Mouse (Mus musculus) limb, embryonic 12.5 days (tissue): Measurements from ENCODE around the gene Pex13. TPM values are rescaled to one million over a fixed set of nuclear protein-coding genes. Genes with fewer than 3 reads are reported as not detected.

ENCODE experiments used
- ATAC-seq: fragments of 200-750 bp; cut with Nextera tagmentation; 2 replicates; pipeline ENCODE4 v1.8.0; 2017; ENCODE audit warnings: low read depth, moderate TSS enrichment; ENCODE audit not compliant: insufficient number of reproducible peaks, insufficient read depth, low FRiP score, low TSS enrichment
- H3K27ac ChIP-seq: fragments of 300-500 bp; sonication (generic); 2 replicates; pipeline ENCODE4 v1.5.1; 2016; ENCODE audit warnings: mild to moderate bottlenecking, moderate library complexity
- H3K27me3 ChIP-seq: fragments of 300-500 bp; sonication (generic); 2 replicates; pipeline ENCODE4 v1.6.1; 2016; ENCODE audit warnings: mild to moderate bottlenecking, moderate library complexity
- H3K36me3 ChIP-seq: fragments of 300-500 bp; sonication (generic); 2 replicates; pipeline ENCODE4 v1.6.1; 2016; ENCODE audit warnings: mild to moderate bottlenecking, moderate library complexity
- H3K4me1 ChIP-seq: fragments of 300-500 bp; sonication (generic); replicated peaks from 2 replicates; pipeline ENCODE4 v1.6.1; 2016
- H3K4me2 ChIP-seq: fragments of 300-500 bp; sonication (generic); 2 replicates; pipeline ENCODE4 v1.6.1; 2016; ENCODE audit warnings: mild to moderate bottlenecking, moderate library complexity
- H3K4me3 ChIP-seq: fragments of 300-500 bp; sonication (generic); replicated peaks from 2 replicates; pipeline ENCODE4 v1.5.1; 2016; ENCODE audit warnings: mild to moderate bottlenecking
- H3K9ac ChIP-seq: fragments of 300-500 bp; sonication (generic); replicated peaks from 2 replicates; pipeline ENCODE4 v1.6.1; 2016; ENCODE audit warnings: mild to moderate bottlenecking, moderate library complexity
- H3K9me3 ChIP-seq: fragments of 300-500 bp; sonication (generic); 2 replicates; pipeline ENCODE4 v1.6.1; 2016; ENCODE audit warnings: mild to moderate bottlenecking, moderate library complexity
- WGBS: fragments of 180-500 bp; shearing (Covaris S2); methylation state at CpG from one replicate; pipeline ENCODE4 v1.1.7; 2016; 5-methylcytosine and 5-hydroxymethylcytosine counted together
- polyA plus RNA-seq: library from polyadenylated mRNA; unstranded; fragments of >200 nt; fragmentation: Nextera tagmentation; extraction: Ambion mirVana; gene quantifications from 2 replicates; pipeline ENCODE4 v1.2.1, GENCODE M21; 2016

The Pex13 gene
- polyA plus RNA-seq = 47.9 and 49.7 TPM in 2 replicates

DNA sequence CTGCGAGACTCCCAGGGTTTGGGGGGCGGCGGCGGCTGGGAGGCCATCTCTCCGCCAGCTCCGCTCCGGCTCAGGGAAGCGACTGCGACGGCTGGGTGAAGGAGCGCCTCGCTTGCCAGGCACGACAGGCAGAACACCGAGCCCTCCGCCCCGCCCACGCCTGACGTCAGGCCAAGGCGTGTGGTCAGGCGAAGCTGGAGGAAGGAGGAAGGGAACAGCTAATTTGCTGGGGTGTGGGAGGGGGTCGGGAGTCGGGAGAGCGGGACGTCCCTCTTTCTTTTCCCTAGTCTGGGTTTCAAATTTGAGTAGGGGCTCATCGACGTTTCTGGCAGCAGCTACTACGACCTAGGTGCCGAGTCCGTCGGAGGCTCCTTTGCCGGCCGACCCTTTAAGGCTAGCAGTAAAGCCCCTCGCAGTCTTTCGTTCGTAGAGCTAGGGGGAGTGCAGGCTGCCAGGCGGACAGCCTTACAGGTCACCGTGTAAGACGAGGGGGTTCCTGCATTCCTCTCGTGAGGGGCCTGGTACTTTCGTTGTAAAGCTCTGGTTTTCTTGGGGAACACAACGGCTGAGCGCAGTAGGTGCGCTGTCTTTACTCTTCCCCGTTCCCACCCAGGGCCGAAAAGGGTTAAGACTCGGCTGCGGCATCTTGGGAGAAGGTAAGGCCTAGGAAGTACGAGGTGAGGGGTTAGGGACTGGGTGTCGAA, at the start of gene Pex13:
Gene Pex13 (minus strand): TSS at position 162 of the 704 bp plus-strand sequence.
- ATAC-seq = peak; percentile 98
- peaks cover 12% of the 10 kb centered on the region; the same call in 1 of the 2 replicates for H3K36me3 ChIP-seq
- H3K9me3 ChIP-seq = no peaks in the 10 kb centered on the region
- H3K27ac ChIP-seq = peak within 1 kb of the TSS; percentile 96
- H3K27me3 ChIP-seq = no peaks in the 10 kb centered on the region
- WGBS = under 1% methylated on average over 49 of the region's 49 CpGs
- peak within 1 kb of the TSS; percentile 84 for H3K4me3 ChIP-seq
- H3K4me1 ChIP-seq = peaks cover 21% of the 10 kb centered on the region
- peak within 1 kb of the TSS; percentile 93 for H3K9ac ChIP-seq
- peak within 1 kb of the TSS; percentile 62 for H3K4me2 ChIP-seq

DNA sequence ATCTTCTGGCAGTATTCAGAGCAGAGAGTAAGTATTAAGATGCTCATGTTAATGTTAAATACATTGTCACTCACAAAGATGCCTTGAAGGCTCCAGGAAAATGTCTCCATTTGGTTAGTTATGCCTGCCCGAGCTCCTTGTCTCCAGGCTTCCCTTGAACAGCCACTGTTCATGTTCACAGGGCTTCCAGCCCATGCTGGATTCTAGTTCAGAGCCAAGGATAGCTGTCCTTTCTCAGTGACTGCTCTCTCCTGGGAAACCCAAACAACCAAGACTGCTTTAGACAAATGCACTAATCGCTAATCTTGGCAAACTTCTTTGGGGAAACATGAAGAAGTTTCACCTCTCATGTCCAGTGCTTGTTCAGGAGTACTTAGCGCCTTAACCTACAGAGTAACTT, 46.5 kb upstream of the Pex13 start:
- no peak overlapping the region for H3K4me3 ChIP-seq
- 86% methylated on average over 3 of the region's 3 CpGs for WGBS
- ATAC-seq = no peak
- H3K9ac ChIP-seq = no peak overlapping the region
- peaks cover 89% of the 10 kb centered on the region for H3K36me3 ChIP-seq
- H3K4me1 ChIP-seq = no peaks in the 10 kb centered on the region
- H3K4me2 ChIP-seq = no peak overlapping the region
- H3K9me3 ChIP-seq = no peaks in the 10 kb centered on the region
- H3K27ac ChIP-seq = no peak overlapping the region
- no peaks in the 10 kb centered on the region for H3K27me3 ChIP-seq

DNA sequence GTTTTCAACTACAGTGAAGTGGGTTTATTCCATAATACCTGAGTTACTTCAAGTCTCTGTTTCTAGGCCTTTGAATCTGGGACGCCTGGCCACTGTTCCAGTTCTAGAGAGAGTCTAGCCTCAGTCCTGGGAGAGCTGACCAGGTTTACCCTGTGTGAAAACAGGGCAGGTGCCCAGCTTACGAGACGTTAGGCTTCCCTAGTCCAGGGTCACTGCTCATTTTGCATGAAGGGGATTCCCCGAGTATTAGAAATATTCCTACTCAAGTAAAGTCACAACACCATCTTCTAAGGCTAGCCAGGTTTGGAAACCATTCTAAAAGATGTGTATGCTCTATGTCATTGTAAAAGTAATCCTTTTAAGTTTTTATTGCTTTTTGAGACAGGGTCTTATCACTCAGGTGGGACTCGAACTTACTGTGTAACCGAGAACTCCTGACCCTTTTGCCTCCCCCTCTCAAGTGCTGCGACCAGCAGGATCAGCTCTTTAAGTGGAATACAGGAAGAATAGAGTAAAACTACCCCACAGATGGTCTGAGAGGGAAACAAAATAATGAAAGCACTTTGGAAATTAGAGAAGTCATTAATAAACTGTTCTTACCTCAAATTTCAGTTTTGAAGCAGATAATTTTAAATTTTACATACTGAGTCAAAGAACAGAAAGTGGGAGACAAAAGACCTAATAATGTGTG, 39.0 kb upstream of the Pex13 start:
- no peak for ATAC-seq
- Histone ChIP-seq H3K9ac (no peak overlapping the region), H3K4me3 (no peak overlapping the region), H3K27me3 (no peaks in the 10 kb centered on the region), H3K4me2 (no peak overlapping the region), H3K9me3 (no peaks in the 10 kb centered on the region), H3K27ac (no peak overlapping the region), H3K4me1 (no peaks in the 10 kb centered on the region), H3K36me3 (peaks cover 51% of the 10 kb centered on the region)
- WGBS = 88% methylated on average over 7 of the region's 7 CpGs

DNA sequence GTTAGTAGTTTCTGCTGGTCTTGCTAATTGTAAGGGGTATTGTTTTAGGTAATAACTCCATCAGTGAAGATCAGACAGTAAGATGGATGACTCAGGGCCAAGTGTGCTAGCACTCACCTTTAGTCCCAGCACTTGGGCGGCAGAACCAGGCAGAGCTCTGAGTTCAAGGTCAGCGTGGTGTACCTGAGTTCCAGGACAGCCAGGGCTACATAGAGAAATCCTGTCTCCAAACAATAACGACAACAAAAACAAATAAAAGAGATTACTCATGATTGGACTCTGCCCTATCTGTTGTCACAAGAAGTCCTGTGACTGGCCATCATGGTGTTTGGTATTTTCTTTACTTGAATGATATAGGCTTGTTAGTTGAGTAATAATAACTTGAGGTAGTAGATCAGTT, 36.1 kb upstream of the Pex13 start:
- Histone ChIP-seq H3K9me3 (no peaks in the 10 kb centered on the region), H3K4me3 (no peak overlapping the region), H3K4me1 (no peaks in the 10 kb centered on the region), H3K27me3 (no peaks in the 10 kb centered on the region), H3K9ac (no peak overlapping the region), H3K4me2 (no peak overlapping the region), H3K27ac (no peak overlapping the region), H3K36me3 (peaks cover 29% of the 10 kb centered on the region)
- 95% methylated on average over 3 of the region's 3 CpGs for WGBS
- no peak for ATAC-seq

DNA sequence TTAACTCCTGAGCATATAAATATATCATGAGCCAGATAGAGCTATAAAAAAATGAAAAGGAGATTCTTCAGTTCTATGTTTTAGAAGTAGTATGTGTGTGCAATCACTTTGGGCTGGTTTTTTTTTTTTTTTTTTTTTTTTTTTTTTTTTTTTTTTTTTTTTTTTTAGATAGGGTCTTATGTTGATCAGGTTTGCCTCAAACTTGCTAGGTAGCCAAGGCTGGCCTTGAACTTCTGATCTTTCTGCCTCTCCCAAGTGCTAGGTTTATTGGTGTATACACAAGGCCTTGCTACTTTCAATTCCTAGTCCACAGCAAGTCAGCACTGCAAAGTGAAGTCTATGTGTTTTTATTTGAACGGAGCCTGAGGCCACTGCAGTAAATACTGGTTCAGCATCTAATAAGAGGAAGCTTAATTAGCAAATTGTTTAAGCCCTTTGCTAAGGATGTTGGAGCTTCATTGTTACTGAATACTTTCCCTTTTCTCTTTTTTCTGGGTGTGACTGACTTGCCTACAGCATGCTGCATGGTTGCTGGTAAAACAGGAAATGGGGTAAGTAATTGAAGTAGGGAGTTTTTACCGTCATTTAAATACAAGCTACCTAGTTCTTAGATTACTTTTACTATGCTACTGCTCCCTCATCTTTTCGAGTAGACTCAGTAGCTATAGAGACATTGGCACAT, 33.8 kb upstream of the Pex13 start:
- Histone ChIP-seq H3K4me2 (no peak overlapping the region), H3K4me1 (no peaks in the 10 kb centered on the region), H3K9me3 (no peaks in the 10 kb centered on the region), H3K4me3 (no peak overlapping the region), H3K9ac (no peak overlapping the region), H3K36me3 (peaks cover 31% of the 10 kb centered on the region), H3K27ac (no peak overlapping the region), H3K27me3 (no peaks in the 10 kb centered on the region)
- WGBS = 46% methylated on average over 3 of the region's 3 CpGs
- no peak for ATAC-seq

DNA sequence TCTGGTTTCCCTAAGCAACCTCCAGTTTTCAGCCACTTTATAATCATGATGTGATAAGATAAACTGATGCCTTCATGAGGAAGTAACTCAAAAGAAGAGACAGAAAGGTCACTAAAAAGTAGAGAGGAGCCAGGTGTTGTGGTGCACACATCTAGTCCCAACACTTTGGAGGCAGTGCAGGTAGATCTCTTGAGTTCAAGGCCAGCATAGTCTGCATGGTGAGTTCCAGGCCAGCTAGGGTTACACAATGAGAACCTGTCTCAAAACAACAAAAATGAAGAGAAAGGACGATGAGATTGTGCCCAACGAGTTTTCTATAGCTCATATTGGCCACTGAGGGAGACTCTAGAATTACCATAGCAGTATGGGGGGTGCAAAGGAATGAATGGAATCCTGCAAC, 32.8 kb upstream of the Pex13 start:
- Histone ChIP-seq H3K9me3 (no peaks in the 10 kb centered on the region), H3K4me1 (no peaks in the 10 kb centered on the region), H3K27ac (no peak overlapping the region), H3K9ac (no peak overlapping the region), H3K36me3 (peaks cover 32% of the 10 kb centered on the region), H3K4me3 (no peak overlapping the region), H3K27me3 (no peaks in the 10 kb centered on the region), H3K4me2 (no peak overlapping the region)
- 87% methylated on average over 2 of the region's 2 CpGs for WGBS
- ATAC-seq = no peak

DNA sequence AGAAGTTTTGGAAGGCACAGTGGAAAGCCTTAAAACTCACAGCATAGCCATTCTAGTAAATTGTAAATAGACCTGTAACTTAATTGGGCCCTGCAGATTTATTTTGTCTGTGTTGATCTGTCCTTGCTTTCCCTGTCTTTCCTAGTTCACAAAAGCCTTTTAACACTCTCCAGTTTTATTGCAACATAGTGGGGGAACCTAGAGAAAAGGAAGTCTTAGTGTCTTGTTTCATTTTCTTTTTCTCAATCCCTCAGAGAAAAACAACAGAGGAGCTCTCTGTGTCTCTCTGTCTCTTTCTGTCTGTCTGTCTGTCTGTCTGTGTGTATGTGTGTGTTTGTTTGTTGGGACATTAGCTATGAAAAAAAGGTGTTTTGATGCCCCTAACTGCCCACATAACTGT, 30.1 kb upstream of the Pex13 start:
- Histone ChIP-seq H3K4me1 (no peaks in the 10 kb centered on the region), H3K9ac (no peak overlapping the region), H3K4me2 (no peak overlapping the region), H3K27me3 (no peaks in the 10 kb centered on the region), H3K9me3 (no peaks in the 10 kb centered on the region), H3K4me3 (no peak overlapping the region), H3K27ac (no peak overlapping the region), H3K36me3 (peaks cover 20% of the 10 kb centered on the region)
- no peak for ATAC-seq

DNA sequence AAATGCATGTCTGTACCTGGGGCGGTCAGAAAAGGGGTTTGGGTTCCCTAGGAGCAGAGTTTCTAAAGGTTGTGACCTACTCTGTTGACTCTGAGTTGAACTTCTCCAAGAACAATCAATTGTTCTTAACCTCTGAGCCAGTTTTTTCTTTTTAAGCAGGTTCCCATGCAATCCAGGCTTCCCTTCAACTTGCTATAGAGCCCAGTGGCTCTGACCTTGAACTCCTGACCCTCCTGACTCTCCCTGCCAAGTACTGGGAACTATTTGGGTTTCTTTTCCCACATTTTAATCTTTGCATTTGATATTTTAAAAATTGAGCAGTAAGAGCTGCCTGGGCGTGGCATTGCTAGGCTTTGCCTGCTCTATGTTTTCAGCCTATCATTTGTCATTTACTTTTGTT, 27.5 kb upstream of the Pex13 start:
- Histone ChIP-seq H3K27me3 (no peaks in the 10 kb centered on the region), H3K4me2 (no peak overlapping the region), H3K4me3 (no peak overlapping the region), H3K27ac (no peak overlapping the region), H3K9me3 (no peaks in the 10 kb centered on the region), H3K4me1 (no peaks in the 10 kb centered on the region), H3K36me3 (peaks cover 18% of the 10 kb centered on the region), H3K9ac (no peak overlapping the region)
- WGBS = 85% methylated on average over 2 of the region's 2 CpGs
- no peak for ATAC-seq

DNA sequence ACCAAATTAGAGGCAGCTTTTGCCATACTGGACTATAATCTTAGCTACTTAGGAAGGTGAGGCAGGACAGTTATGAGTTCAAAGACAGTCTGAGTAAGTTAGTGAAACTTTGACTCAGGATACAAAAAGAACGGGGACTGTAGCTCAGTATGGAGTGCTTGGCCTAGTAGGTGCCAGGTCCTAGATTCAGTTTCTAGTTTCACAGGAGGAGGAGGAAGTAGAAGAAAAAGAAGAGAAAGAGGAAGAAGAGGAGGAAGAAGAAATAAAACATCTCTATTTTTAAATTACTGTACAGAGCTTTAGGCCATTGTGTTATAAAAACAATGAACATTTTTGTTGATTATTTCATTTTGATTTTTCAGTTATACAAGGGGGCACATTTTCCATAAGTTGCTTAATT, 22.3 kb upstream of the Pex13 start:
- no peaks in the 10 kb centered on the region for H3K9me3 ChIP-seq
- whole genome bisulfite sequencing = 92% methylated on average over 1 of the region's 1 CpGs
- no peak overlapping the region for H3K4me3 ChIP-seq
- no peak overlapping the region for H3K9ac ChIP-seq
- no peak overlapping the region for H3K4me2 ChIP-seq
- ATAC-seq = no peak
- H3K36me3 ChIP-seq = peaks cover 39% of the 10 kb centered on the region
- H3K27me3 ChIP-seq = no peaks in the 10 kb centered on the region
- no peak overlapping the region for H3K27ac ChIP-seq
- H3K4me1 ChIP-seq = no peaks in the 10 kb centered on the region

DNA sequence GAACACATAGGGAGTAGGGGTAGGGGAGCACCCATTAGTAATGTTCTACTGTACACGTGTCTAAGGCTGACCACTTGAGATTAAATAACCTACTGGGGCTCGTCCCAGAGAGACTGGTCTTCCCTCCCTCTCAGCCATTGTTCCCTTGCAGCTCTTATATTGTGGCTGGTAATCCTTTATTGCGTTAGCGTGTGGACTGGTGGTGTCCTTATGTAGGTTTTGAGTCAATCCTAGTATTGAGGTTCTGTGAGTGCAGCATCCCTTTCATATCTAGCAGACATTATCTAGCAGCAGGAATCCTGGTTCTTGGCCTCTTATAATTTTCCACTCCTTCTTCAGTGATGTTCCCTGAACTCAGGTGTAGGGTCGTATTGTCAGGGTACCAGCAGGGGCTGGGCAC, 20.9 kb upstream of the Pex13 start:
- Histone ChIP-seq H3K9me3 (no peaks in the 10 kb centered on the region), H3K4me1 (no peaks in the 10 kb centered on the region), H3K36me3 (peaks cover 50% of the 10 kb centered on the region), H3K9ac (no peak overlapping the region), H3K4me3 (no peak overlapping the region), H3K27ac (no peak overlapping the region), H3K4me2 (no peak overlapping the region), H3K27me3 (no peaks in the 10 kb centered on the region)
- WGBS = 92% methylated on average over 5 of the region's 5 CpGs
- ATAC-seq = no peak

DNA sequence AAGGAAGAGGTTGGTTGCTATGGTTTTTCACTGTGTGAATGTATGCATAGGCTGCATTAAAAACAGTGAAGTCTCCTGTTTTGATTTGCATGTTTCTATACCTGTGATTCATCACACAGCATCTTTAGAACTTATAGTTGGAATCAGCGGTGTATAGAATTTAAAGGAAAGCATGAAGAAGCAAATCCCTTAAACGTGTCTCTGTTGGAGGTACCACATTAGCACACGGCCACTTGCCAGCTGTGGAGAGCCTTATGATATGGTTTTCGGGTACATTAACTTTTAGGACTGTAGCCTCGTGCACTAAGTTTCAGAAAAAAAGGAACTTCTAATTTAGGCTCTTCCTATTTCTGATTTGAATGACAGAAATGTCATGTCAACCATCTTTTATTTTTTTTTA, 16.8 kb upstream of the Pex13 start:
- peaks cover 75% of the 10 kb centered on the region for H3K36me3 ChIP-seq

More for the DNA sequence above, 16.8 kb upstream of the Pex13 start:
- Histone ChIP-seq H3K9ac (no peak overlapping the region), H3K4me3 (no peak overlapping the region), H3K9me3 (no peaks in the 10 kb centered on the region), H3K27me3 (no peaks in the 10 kb centered on the region), H3K27ac (no peak overlapping the region), H3K4me2 (no peak overlapping the region), H3K4me1 (no peaks in the 10 kb centered on the region)
- 88% methylated on average over 5 of the region's 5 CpGs for WGBS
- no peak for ATAC-seq
